Mouse (Mus musculus) testis, adult 2 months (tissue): ENCODE measurements around the gene Plcg1.

Experiments
- CTCF ChIP-seq: fragments of 200-500 bp; IDR thresholded peaks from 2 replicates; pipeline ENCODE4 v1.5.1; 2012; ENCODE audit warnings: low read depth, mild to moderate bottlenecking, inconsistent platforms, low read length, moderate library complexity; ENCODE audit not compliant: control insufficient read depth, insufficient read depth, insufficient replicate concordance
- POLR2A ChIP-seq: fragments of 200-500 bp; IDR thresholded peaks from 2 replicates; pipeline ENCODE4 v1.6.1; 2012; ENCODE audit warnings: low read depth, mild to moderate bottlenecking, inconsistent platforms, low read length, moderate library complexity; ENCODE audit not compliant: control insufficient read depth

DNA sequence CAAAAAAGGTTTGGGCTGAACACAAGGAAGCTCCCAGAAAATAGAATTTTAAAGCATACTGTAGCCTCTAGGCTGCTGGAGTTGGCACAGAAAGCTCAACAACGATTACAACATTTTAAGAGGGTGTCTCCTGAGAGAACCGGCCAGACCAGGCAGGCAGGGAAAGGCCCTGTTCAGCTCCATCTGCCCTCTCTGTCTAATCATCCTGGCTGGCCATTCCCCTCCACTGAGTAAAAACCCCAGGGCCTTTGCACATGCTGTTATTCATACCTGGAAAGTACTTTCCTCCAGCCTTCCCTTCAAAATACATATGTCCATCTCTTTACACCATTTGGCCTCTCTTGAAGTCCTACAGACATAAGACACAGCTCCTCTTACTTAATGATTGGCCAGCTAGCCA, 1.7 kb upstream of the Plcg1 start:
- no peak for TF ChIP-seq POLR2A
- TF ChIP-seq CTCF = no peak
